Mouse (Mus musculus) common myeloid progenitor, adult 5-6 weeks (primary cell): ENCODE results near the gene Veph1. TPM values are rescaled to one million over a fixed set of nuclear protein-coding genes. Genes with fewer than 3 reads are reported as not detected.
"Not testable (repeated sequence)": the region's sequence is repeated elsewhere in the genome, so short reads cannot be mapped to it uniquely, and the experiment has no call there.

Experiments
- ATAC-seq: replicated peaks from 2 replicates; pipeline ENCODE4 v1.8.0; 2016; ENCODE audit warnings: low read depth, mild to moderate bottlenecking, moderate TSS enrichment, inconsistent platforms; ENCODE audit not compliant: poor library complexity, severe bottlenecking
- total RNA-seq: library from RNA; stranded (forward); fragments of 200-1000, 187-1606 nt; gene quantifications from 2 replicates; pipeline ENCODE4 v1.2.3, GENCODE M21; 2017

The Veph1 gene
- total RNA-seq, 1 experiment from 2014 or later: not detected

GRCm38 (mm10) chr3:66236234-66236871 lies 60.3 kb downstream of the Veph1 start:
- ATAC-seq: not testable (repeated sequence)

- no peak for ATAC-seq
These were observed 71.6 kb downstream of the Veph1 start for GRCm38 (mm10) chr3:66224931-66225537.

GRCm38 (mm10) chr3:66221243-66221611 lies 75.4 kb downstream of the Veph1 start:
- peak; percentile 11; the same call in 1 of the 2 replicates for ATAC-seq

GRCm38 (mm10) chr3:66220554-66221242 lies 75.9 kb downstream of the Veph1 start:
- ATAC-seq: peak; percentile 82

- ATAC-seq: 0 out of 2 replicates have a peak, but pooled peaks have one; percentile 36
These were observed 76.9 kb downstream of the Veph1 start, which contains the start of gene Ptx3 for GRCm38 (mm10) chr3:66219655-66220191. Gene Ptx3 (plus strand): TSS chr3:66219910.

GRCm38 (mm10) chr3:66215759-66216158 lies 80.9 kb downstream of the Veph1 start:
- no peak for ATAC-seq

GRCm38 (mm10) chr3:66213524-66213923 lies 83.1 kb downstream of the Veph1 start:
- peak; percentile 83 for ATAC-seq

- ATAC-seq: no peak
These were observed 87.6 kb downstream of the Veph1 start for GRCm38 (mm10) chr3:66208836-66209573.

GRCm38 (mm10) chr3:66193910-66194562 lies 102.6 kb downstream of the Veph1 start:
- ATAC-seq: no peak

- ATAC-seq: no peak
These were observed 117.0 kb downstream of the Veph1 start for GRCm38 (mm10) chr3:66179647-66180046.

- no peak for ATAC-seq
These were observed 123.7 kb downstream of the Veph1 start for GRCm38 (mm10) chr3:66172907-66173306.

GRCm38 (mm10) chr3:66169873-66170538 lies 126.6 kb downstream of the Veph1 start:
- ATAC-seq: no peak

- no peak for ATAC-seq
These were observed 129.9 kb downstream of the Veph1 start for GRCm38 (mm10) chr3:66166606-66167290.

- no peak for ATAC-seq
These were observed 131.6 kb downstream of the Veph1 start for GRCm38 (mm10) chr3:66165026-66165425.

- ATAC-seq: no peak
These were observed 132.1 kb downstream of the Veph1 start for GRCm38 (mm10) chr3:66164585-66164984.

GRCm38 (mm10) chr3:66162612-66163011 lies 134.0 kb downstream of the Veph1 start:
- ATAC-seq: no peak

- no peak for ATAC-seq
These were observed 138.7 kb downstream of the Veph1 start for GRCm38 (mm10) chr3:66157947-66158346.

- no peak for ATAC-seq
These were observed 159.0 kb downstream of the Veph1 start for GRCm38 (mm10) chr3:66137601-66138000.
